Mouse (Mus musculus): Measurements from ENCODE around the gene Syt9.

DNA sequence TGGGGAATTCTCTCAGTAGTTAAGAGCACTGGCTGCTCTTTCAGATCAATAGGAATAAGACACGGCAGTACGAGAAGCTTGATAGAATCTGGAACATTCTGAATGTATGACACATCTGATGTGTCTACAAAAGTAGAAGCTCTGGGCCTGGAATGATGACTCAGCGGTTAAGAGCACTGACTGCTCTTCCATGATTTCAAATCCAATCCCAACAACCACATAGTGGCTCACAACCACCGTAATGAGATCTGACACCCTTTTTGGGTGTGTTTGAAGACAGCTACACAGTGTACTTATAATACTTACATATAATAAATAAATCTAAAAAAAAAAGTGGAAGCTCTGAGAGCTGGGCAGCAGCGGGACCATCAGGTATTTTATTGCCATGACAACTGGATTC lies 31.5 kb upstream of the Syt9 start:
- TF ChIP-seq GATA1 (IDR thresholded peaks at IDR 0.05; ENCODE audit: borderline replicate concordance, low read length): no peak
- no peak for TF ChIP-seq FLI1 (IDR thresholded peaks at IDR 0.05; ENCODE audit: low read length)
